Mouse (Mus musculus): ENCODE data around the gene Ciao2b. TPM values are rescaled to one million over a fixed set of nuclear protein-coding genes. Genes with fewer than 3 reads are reported as not detected.

Gene Ciao2b
- 86.3 and 88.5 TPM in 2 replicates for polyA plus RNA-seq (2015; fragmentation: Nextera tagmentation; extraction: Ambion mirVana)

GRCm38 (mm10) chr8:104641426-104642323, at the start of gene Ciao2b:
Gene Ciao2b, minus strand, starts transcription at chr8:104641965.

GRCm38 (mm10) chr8:104630981-104631663, 10.6 kb downstream of the Ciao2b start, which contains the start of gene Rrad:
Gene Rrad, minus strand, starts transcription at chr8:104631327.

GRCm38 (mm10) chr8:104624161-104624560, 17.6 kb downstream of the Ciao2b start, which contains the start of gene Cdh16:
Gene Cdh16, minus strand, starts transcription at chr8:104624396.

GRCm38 (mm10) chr8:104591133-104591834, 50.5 kb downstream of the Ciao2b start, which contains the start of gene Pdp2:
Gene Pdp2, plus strand, starts transcription at chr8:104591451.

Other genes with a start within 250 kb of the Ciao2b start
- gene Cmtm4, start 246.2 kb downstream of the Ciao2b start, polyA plus RNA-seq (2015; fragmentation: Nextera tagmentation; extraction: Ambion mirVana) = 2.3 and 2.7 TPM in 2 replicates
- 40.6 and 51.3 TPM in 2 replicates for gene Dync1li2, start 198.9 kb downstream of the Ciao2b start, polyA plus RNA-seq (2015; fragmentation: Nextera tagmentation; extraction: Ambion mirVana)
- gene Terb1, start 132.1 kb downstream of the Ciao2b start, polyA plus RNA-seq (2015; fragmentation: Nextera tagmentation; extraction: Ambion mirVana) = 0.29 and 0.30 TPM in 2 replicates
- 59.7 and 69.4 TPM in 2 replicates for gene Nae1, start 107.3 kb downstream of the Ciao2b start, polyA plus RNA-seq (2015; fragmentation: Nextera tagmentation; extraction: Ambion mirVana)
- 0.58 and 0.97 TPM in 2 replicates for gene Car7, start 107.3 kb downstream of the Ciao2b start, polyA plus RNA-seq (2015; fragmentation: Nextera tagmentation; extraction: Ambion mirVana)
- gene Pdp2, start 50.5 kb downstream of the Ciao2b start, polyA plus RNA-seq (2015; fragmentation: Nextera tagmentation; extraction: Ambion mirVana) = 7.6 and 8.8 TPM in 2 replicates
- gene Cdh16, start 17.6 kb downstream of the Ciao2b start, polyA plus RNA-seq (2015; fragmentation: Nextera tagmentation; extraction: Ambion mirVana) = not detected in 2 replicates
- 4.9 and 6.0 TPM in 2 replicates for gene Rrad, start 10.6 kb downstream of the Ciao2b start, polyA plus RNA-seq (2015; fragmentation: Nextera tagmentation; extraction: Ambion mirVana)
- 0.10 and 0.17 TPM in 2 replicates for gene Ces2a, start 92.0 kb upstream of the Ciao2b start, polyA plus RNA-seq (2015; fragmentation: Nextera tagmentation; extraction: Ambion mirVana)
- gene Ces2b, start 189.6 kb upstream of the Ciao2b start, polyA plus RNA-seq (2015; fragmentation: Nextera tagmentation; extraction: Ambion mirVana) = 0.64 and 1.1 TPM in 2 replicates
- not detected in 2 replicates for gene Ces2c, start 205.1 kb upstream of the Ciao2b start, polyA plus RNA-seq (2015; fragmentation: Nextera tagmentation; extraction: Ambion mirVana)